Mouse (Mus musculus) liver, embryonic 12.5 days (tissue): ENCODE results near the gene Map3k7. TPM values are rescaled to one million over a fixed set of nuclear protein-coding genes. Genes with fewer than 3 reads are reported as not detected.

Experiments used
- ATAC-seq: fragments of 200-750 bp; cut with Nextera tagmentation; 2 replicates; pipeline ENCODE4 v1.8.0; 2017; ENCODE audit warnings: moderate number of reproducible peaks, mild to moderate bottlenecking, moderate library complexity
- H3K27ac ChIP-seq: fragments of 300-500 bp; sonication (generic); 2 replicates; pipeline ENCODE4 v1.5.1; 2016; ENCODE audit warnings: mild to moderate bottlenecking
- H3K27me3 ChIP-seq: fragments of 300-500 bp; sonication (generic); replicated peaks from 2 replicates; pipeline ENCODE4 v1.6.1; 2016; ENCODE audit warnings: mild to moderate bottlenecking, moderate library complexity
- H3K36me3 ChIP-seq: fragments of 300-500 bp; sonication (generic); 2 replicates; pipeline ENCODE4 v1.6.1; 2016; ENCODE audit warnings: mild to moderate bottlenecking, moderate library complexity
- H3K4me1 ChIP-seq: fragments of 300-500 bp; sonication (generic); 2 replicates; pipeline ENCODE4 v1.6.1; 2016
- H3K4me2 ChIP-seq: fragments of 300-500 bp; sonication (generic); 2 replicates; pipeline ENCODE4 v1.6.1; 2016; ENCODE audit warnings: mild to moderate bottlenecking, moderate library complexity
- H3K4me3 ChIP-seq: fragments of 300-500 bp; sonication (generic); 2 replicates; pipeline ENCODE4 v1.5.1; 2016; ENCODE audit warnings: mild to moderate bottlenecking, moderate library complexity
- H3K9ac ChIP-seq: fragments of 300-500 bp; sonication (generic); 2 replicates; pipeline ENCODE4 v1.6.1; 2016; ENCODE audit warnings: mild to moderate bottlenecking, moderate library complexity
- H3K9me3 ChIP-seq: fragments of 300-500 bp; sonication (generic); replicated peaks from 2 replicates; pipeline ENCODE4 v1.6.1; 2016; ENCODE audit warnings: mild to moderate bottlenecking, moderate library complexity
- WGBS: fragments of 180-500 bp; shearing (Covaris S2); methylation state at CpG from one replicate; pipeline ENCODE4 v1.1.7; 2016; ENCODE audit not compliant: insufficient replicate concordance; 5-methylcytosine and 5-hydroxymethylcytosine counted together
- polyA plus RNA-seq: library from polyadenylated mRNA; unstranded; fragments of >200 nt; fragmentation: Nextera tagmentation; extraction: Ambion mirVana; gene quantifications from 2 replicates; pipeline ENCODE4 v1.2.1, GENCODE M21; 2016

The Map3k7 gene
- 25.0 and 25.3 TPM in 2 replicates for polyA plus RNA-seq

DNA sequence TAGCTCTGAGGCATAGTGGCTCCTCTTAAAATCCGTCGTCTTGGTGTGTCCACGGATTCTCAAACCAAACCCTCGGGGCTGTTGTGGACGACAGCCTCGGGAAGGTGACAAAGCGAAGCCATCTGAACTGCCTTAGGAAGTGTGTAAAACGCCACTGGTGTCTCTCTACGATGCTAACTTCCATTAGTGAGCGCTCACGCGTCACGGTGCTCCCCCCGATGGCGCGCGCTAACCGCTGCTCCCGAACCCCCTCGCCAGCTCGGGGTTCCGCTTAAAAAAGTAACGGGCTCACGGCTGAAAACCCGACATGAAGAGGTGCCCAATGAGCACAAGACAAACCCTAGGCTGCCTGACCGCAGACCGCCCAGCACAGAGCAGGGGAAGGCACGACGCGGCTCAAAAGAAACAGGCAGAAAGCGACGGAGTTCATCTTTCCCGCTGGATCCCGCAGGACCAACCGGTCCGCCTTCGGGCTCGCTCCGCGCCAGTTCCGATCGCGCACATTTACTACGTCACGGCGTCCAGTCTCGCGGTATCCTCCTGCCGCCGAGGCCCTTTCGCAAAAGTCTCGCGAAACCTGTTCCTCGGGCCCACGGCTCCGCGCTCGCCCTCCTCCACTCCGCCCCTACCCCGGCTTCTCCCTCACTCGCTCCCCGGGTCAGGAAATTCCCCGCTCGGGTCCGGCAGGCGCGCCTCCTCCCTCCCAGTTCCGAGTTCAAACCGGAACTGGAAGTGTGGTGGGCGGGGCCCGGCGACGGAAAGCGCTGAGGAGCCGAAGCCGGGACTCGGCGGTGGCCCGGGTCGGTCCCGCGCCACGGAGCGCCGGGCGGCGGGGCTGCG lies at the start of gene Map3k7:
Gene Map3k7 (plus strand): TSS at position 744 of the 840 bp plus-strand sequence.
- WGBS = under 1% methylated on average over 88 of the region's 88 CpGs
- peak within 1 kb of the TSS; percentile 98 for H3K27ac ChIP-seq
- peak within 1 kb of the TSS; percentile 79 for H3K4me2 ChIP-seq
- no peaks in the 10 kb centered on the region for H3K36me3 ChIP-seq
- peak within 1 kb of the TSS; percentile 90 for H3K4me3 ChIP-seq
- H3K27me3 ChIP-seq = no peaks in the 10 kb centered on the region
- ATAC-seq = peak; percentile 91
- H3K9ac ChIP-seq = peak within 1 kb of the TSS; percentile 86
- peaks cover 34% of the 10 kb centered on the region for H3K4me1 ChIP-seq
- H3K9me3 ChIP-seq = no peaks in the 10 kb centered on the region

GRCm38 (mm10) chr4:31915114-31915513 lies 48.8 kb upstream of the Map3k7 start:
- H3K27ac ChIP-seq = no peak overlapping the region
- no peak overlapping the region for H3K4me2 ChIP-seq
- H3K9me3 ChIP-seq = no peaks in the 10 kb centered on the region
- no peak overlapping the region for H3K4me3 ChIP-seq
- no peaks in the 10 kb centered on the region for H3K4me1 ChIP-seq
- no peak for ATAC-seq
- 76% methylated on average over 11 of the region's 11 CpGs for WGBS
- H3K36me3 ChIP-seq = no peaks in the 10 kb centered on the region
- no peak overlapping the region for H3K9ac ChIP-seq
- H3K27me3 ChIP-seq = no peaks in the 10 kb centered on the region

DNA sequence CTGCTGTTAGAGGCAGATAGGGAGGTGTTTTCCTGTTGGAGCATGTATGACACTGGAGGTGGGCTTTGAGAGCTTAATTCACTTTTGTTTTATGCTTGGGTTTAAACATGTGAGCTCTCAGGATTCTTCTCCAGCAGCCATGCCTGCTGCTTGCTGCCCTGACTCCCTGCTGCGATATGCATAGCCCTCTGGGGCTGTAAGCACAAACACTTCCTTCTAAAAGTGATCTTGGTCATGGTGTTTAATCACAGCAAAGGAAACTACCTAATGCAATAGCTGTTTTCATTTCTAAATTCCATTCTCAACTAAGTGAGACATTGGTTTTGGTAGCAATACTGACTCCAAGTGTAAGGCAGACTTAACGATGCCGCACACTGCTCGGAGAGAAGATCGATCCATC lies 45.2 kb upstream of the Map3k7 start:
- H3K27me3 ChIP-seq = no peaks in the 10 kb centered on the region
- no peak for ATAC-seq
- 83% methylated on average over 5 of the region's 5 CpGs for WGBS
- H3K4me2 ChIP-seq = no peak overlapping the region
- H3K36me3 ChIP-seq = no peaks in the 10 kb centered on the region
- H3K4me1 ChIP-seq = no peaks in the 10 kb centered on the region
- no peak overlapping the region for H3K27ac ChIP-seq
- H3K4me3 ChIP-seq = no peak overlapping the region
- no peak overlapping the region for H3K9ac ChIP-seq
- no peaks in the 10 kb centered on the region for H3K9me3 ChIP-seq

- ATAC-seq = no peak
- Histone ChIP-seq H3K4me1 (no peaks in the 10 kb centered on the region), H3K4me2 (no peak overlapping the region), H3K27ac (no peak overlapping the region), H3K36me3 (no peaks in the 10 kb centered on the region), H3K27me3 (no peaks in the 10 kb centered on the region), H3K4me3 (no peak overlapping the region), H3K9me3 (no peaks in the 10 kb centered on the region), H3K9ac (no peak overlapping the region)
- 29% methylated on average over 7 of the region's 7 CpGs for WGBS
Measured at GRCm38 (mm10) chr4:31922215-31922614, 41.7 kb upstream of the Map3k7 start.

DNA sequence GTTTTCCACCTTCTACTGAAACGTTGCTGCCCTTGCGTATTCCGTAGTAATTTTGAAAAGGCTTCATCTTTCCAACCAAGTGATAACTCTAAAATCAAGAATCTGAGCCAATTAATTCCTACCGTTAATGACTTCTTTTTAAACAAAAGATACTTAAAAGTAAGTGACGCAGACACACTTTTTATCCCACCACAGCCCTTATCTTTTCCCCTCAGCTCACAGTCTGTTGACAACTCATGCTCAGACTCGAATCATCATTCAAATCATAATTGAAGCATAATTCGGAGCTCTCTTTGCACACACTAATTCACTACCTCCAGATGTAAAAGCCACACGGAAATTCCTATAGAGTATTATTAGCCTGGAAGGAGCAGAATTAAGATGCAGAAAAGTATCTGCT lies 40.5 kb upstream of the Map3k7 start:
- H3K4me3 ChIP-seq = no peak overlapping the region
- H3K4me1 ChIP-seq = no peaks in the 10 kb centered on the region
- no peak for ATAC-seq
- no peaks in the 10 kb centered on the region for H3K36me3 ChIP-seq
- H3K4me2 ChIP-seq = no peak overlapping the region
- H3K27ac ChIP-seq = no peak overlapping the region
- H3K9ac ChIP-seq = no peak overlapping the region
- no peaks in the 10 kb centered on the region for H3K9me3 ChIP-seq
- no peaks in the 10 kb centered on the region for H3K27me3 ChIP-seq
- WGBS = 45% methylated on average over 8 of the region's 8 CpGs

DNA sequence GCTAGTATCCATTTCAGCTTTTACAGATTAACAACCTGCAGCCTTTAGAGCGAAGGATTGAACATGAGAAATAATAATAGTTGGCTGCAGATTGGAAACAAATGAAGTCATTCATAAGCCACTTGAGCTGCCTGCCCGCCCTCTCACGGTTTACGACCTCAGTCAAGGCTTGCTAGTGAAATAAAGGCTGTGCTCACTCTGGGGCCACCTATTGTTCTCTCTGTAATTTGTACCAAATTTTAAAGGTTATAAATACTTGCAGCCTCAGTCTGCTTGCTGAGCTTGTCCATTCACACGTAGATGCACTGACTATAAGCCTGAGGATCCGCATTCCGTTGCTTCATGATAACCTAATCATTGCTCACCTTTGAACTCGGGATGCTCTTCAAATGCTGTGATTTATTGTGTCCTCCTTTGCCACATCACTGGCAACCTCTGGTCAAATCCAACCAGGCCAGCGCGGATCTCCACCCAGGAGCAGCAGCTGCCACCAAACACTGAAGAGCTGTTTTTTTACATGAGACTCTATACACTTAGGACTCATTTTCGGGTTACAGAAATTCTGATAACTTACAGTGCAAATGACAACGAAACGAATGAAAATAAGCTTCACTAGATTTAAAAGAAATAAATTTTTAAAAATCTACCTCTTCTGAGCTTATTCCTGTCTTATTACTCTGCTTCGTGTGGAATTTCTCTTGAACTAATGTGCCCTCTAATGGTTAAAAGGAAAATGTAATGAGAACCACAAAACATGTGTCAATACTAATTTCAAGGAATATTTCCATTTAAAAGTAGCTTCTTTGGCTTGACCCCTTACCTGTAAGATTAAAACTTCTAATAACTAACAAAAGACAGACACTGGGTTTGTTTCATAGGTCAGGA lies 39.4 kb upstream of the Map3k7 start:
- H3K9ac ChIP-seq = no peak overlapping the region
- H3K36me3 ChIP-seq = no peaks in the 10 kb centered on the region
- no peaks in the 10 kb centered on the region for H3K27me3 ChIP-seq
- no peaks in the 10 kb centered on the region for H3K4me1 ChIP-seq
- no peak overlapping the region for H3K4me3 ChIP-seq
- no peaks in the 10 kb centered on the region for H3K9me3 ChIP-seq
- no peak overlapping the region for H3K4me2 ChIP-seq
- H3K27ac ChIP-seq = no peak overlapping the region
- ATAC-seq = no peak
- WGBS = 62% methylated on average over 14 of the region's 14 CpGs

- Histone ChIP-seq H3K9ac (no peak overlapping the region), H3K27me3 (peaks cover 20% of the 10 kb centered on the region), H3K9me3 (no peaks in the 10 kb centered on the region), H3K36me3 (no peaks in the 10 kb centered on the region), H3K4me2 (no peak overlapping the region), H3K27ac (no peak overlapping the region), H3K4me3 (no peak overlapping the region), H3K4me1 (peaks cover 9% of the 10 kb centered on the region; the same call in 1 of the 2 replicates)
- no peak for ATAC-seq
- WGBS = 26% methylated on average over 3 of the region's 3 CpGs
Measured at GRCm38 (mm10) chr4:31933171-31933570, 30.7 kb upstream of the Map3k7 start.

DNA sequence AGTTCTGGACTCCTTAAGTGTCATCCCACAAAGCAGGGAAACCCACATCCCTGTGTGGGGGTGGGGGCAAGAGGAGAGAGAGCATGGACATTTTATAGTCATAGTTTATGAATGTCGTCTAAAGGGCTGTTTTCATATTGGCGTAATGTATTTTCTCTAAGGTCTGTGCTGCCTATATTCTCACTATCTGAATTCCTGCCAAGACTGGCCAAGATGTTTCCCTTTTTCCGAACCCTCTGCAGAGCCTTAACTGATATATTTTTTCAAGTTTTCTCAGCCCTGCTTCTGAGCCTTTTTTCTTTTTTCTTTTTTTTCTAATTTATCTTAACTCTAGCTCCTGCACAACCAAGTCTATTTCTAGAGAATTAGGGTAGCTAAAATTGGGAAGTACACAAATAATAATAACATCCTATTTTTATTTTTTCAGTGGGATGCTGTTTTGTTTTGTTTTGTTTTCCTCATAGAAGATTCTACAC lies 28.0 kb upstream of the Map3k7 start:
- no peak overlapping the region for H3K9ac ChIP-seq
- H3K4me3 ChIP-seq = no peak overlapping the region
- H3K27me3 ChIP-seq = peaks cover 26% of the 10 kb centered on the region
- 54% methylated on average over 3 of the region's 3 CpGs for WGBS
- H3K27ac ChIP-seq = no peak overlapping the region
- no peaks in the 10 kb centered on the region for H3K36me3 ChIP-seq
- peaks cover 9% of the 10 kb centered on the region; the same call in 1 of the 2 replicates for H3K4me1 ChIP-seq
- no peak overlapping the region for H3K4me2 ChIP-seq
- ATAC-seq = no peak
- H3K9me3 ChIP-seq = no peaks in the 10 kb centered on the region

- WGBS = 31% methylated on average over 8 of the region's 8 CpGs
- H3K4me2 ChIP-seq = no peak overlapping the region
Measured at GRCm38 (mm10) chr4:31936358-31936757, 27.5 kb upstream of the Map3k7 start.

GRCm38 (mm10) chr4:31936911-31937375 lies 27.0 kb upstream of the Map3k7 start:
- H3K27me3 ChIP-seq = peaks cover 26% of the 10 kb centered on the region
- ATAC-seq = no peak
- no peak overlapping the region for H3K27ac ChIP-seq
- no peaks in the 10 kb centered on the region for H3K9me3 ChIP-seq
- no peaks in the 10 kb centered on the region for H3K36me3 ChIP-seq
- peaks cover 9% of the 10 kb centered on the region; the same call in 1 of the 2 replicates for H3K4me1 ChIP-seq
- 0 out of 2 replicates have a peak overlapping the region, but pooled peaks have one; percentile 44 for H3K9ac ChIP-seq
- H3K4me2 ChIP-seq = peak overlapping the region; percentile 74
- 13% methylated on average over 15 of the region's 15 CpGs for WGBS
- H3K4me3 ChIP-seq = peak overlapping the region; percentile 50

More at GRCm38 (mm10) chr4:31936358-31936757, 27.5 kb upstream of the Map3k7 start:
- H3K4me3 ChIP-seq = no peak overlapping the region
- no peak for ATAC-seq
- H3K9ac ChIP-seq = no peak overlapping the region
- no peaks in the 10 kb centered on the region for H3K36me3 ChIP-seq
- H3K9me3 ChIP-seq = no peaks in the 10 kb centered on the region
- H3K4me1 ChIP-seq = peaks cover 9% of the 10 kb centered on the region; the same call in 1 of the 2 replicates
- H3K27me3 ChIP-seq = peaks cover 26% of the 10 kb centered on the region
- no peak overlapping the region for H3K27ac ChIP-seq

GRCm38 (mm10) chr4:31937376-31938281 lies 26.3 kb upstream of the Map3k7 start:
- Histone ChIP-seq H3K4me1 (peaks cover 9% of the 10 kb centered on the region; the same call in 1 of the 2 replicates), H3K27me3 (peaks cover 26% of the 10 kb centered on the region), H3K4me2 (peak overlapping the region; percentile 74), H3K4me3 (peak overlapping the region; percentile 50), H3K36me3 (no peaks in the 10 kb centered on the region), H3K9ac (peak overlapping the region; percentile 44; the same call in 1 of the 2 replicates), H3K27ac (no peak overlapping the region), H3K9me3 (no peaks in the 10 kb centered on the region)
- ATAC-seq = no peak
- WGBS = 4% methylated on average over 32 of the region's 36 CpGs
